Mouse (Mus musculus): ENCODE data around the gene Mdfi. TPM values are rescaled to one million over a fixed set of nuclear protein-coding genes. Genes with fewer than 3 reads are reported as not detected.

Gene Mdfi
- polyA plus RNA-seq, 1 experiment = 36.2 TPM

GRCm38 (mm10) chr17:47802806-47803205, 31.7 kb downstream of the Mdfi start:
- DNase-seq (ENCODE audit: low spot score) = no peak

GRCm38 (mm10) chr17:47797383-47797782, 37.1 kb downstream of the Mdfi start:
- no peak for DNase-seq (ENCODE audit: low spot score)

- no peak for DNase-seq (ENCODE audit: low spot score)
These were observed 37.5 kb downstream of the Mdfi start for GRCm38 (mm10) chr17:47796968-47797367.

DNA sequence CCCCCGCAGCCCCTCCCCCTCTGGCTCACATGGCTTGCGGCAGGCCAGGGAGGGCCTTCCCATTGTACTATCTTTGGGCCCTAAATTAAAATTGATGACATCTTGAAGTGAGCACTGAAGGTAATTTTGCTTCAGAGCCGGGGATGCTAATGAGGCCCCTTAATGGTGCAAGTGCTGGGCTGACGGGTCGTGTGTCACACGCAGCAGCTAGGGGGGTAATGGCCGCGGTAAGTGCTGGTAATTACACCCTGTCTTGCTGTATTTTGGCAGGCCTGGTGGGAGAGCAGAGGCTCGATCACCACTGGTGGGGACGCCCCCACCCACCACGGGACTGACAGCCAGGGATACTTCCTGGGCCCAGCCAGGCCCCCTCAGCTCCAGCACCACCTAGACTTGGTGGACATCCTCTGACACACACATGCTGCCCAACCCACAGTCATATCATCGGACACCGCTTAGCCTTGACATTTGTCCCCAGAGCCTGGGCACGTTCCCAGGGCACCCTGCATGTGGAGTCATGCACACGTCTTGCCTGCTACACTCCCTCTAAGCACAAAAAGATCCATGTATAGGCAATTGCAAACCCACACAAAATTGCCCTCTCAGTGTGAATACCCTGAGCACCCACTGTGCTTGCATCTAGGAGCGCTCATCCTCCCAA, 38.2 kb downstream of the Mdfi start:
- no peak for DNase-seq (ENCODE audit: low spot score)

GRCm38 (mm10) chr17:47795446-47795845, 39.0 kb downstream of the Mdfi start:
- no peak for DNase-seq (ENCODE audit: low spot score)

- peak; percentile 76 for DNase-seq (ENCODE audit: low spot score)
These were observed 41.1 kb downstream of the Mdfi start for GRCm38 (mm10) chr17:47793377-47793776.

- DNase-seq (ENCODE audit: low spot score) = peak; percentile 52
These were observed 42.2 kb downstream of the Mdfi start for GRCm38 (mm10) chr17:47792098-47792863.

- DNase-seq (ENCODE audit: low spot score) = no peak
These were observed 45.5 kb downstream of the Mdfi start for GRCm38 (mm10) chr17:47788996-47789395.

GRCm38 (mm10) chr17:47788306-47788705, 46.2 kb downstream of the Mdfi start:
- DNase-seq (ENCODE audit: low spot score) = no peak

- no peak for DNase-seq (ENCODE audit: low spot score)
These were observed 46.9 kb downstream of the Mdfi start for GRCm38 (mm10) chr17:47787632-47788031.

- DNase-seq (ENCODE audit: low spot score) = no peak
These were observed 50.1 kb downstream of the Mdfi start for GRCm38 (mm10) chr17:47784411-47784810.

DNA sequence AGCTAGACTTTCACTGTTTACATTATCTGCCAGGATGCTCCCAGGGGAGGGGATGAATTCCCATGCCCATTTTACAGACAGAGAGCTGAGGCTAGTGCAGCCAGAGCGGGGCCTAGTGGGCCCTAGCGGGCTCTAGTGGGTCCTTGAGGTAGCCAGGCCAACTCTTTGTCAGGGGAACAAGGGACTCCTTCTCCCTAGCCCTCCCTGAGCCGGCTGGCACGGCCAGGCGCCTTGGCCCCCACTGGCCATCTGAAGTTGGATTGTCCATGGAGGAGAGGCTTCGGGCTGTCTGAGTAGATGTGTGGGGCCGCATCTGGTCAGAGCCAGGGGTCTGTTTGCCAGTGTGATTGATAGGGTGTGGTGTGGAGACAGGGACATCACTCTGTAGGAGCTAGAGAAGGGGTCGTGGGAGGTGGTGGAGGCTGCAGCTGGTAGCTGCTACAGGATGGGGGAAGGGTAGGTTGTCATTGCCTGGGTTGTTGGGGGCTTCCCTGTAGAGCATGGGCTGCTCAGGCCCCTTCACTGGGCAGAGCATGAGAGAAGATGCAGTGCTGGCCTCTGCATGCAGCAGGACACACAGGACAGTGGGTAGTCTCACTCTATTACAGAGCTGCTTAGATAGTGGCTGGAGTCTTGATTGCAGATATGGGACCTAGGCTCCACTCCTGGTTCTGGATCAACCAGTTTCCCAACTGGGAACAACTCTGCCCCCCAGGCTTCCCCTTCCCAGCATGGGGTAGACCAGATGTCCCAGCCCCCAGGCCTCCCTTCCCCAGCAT, 50.9 kb downstream of the Mdfi start:
- no peak for DNase-seq (ENCODE audit: low spot score)

DNA sequence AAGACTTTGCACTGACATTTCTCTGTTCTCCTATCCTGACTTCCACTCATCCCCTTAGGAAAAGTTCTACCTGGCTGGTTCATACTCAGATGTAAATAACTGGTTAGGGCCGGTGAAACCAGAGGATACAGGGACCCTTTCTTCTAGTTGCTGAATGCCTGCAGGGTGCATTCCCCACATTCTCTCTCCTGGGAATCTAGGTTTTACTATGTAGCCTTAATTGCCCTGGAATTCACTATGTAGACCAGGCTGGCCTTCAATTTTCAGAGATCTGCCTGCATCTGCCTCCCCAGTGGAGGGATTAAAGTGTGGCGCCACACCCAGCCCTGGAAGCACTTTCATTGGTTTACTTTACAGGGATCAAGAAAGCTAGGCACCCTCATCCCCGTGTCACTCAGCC, 52.0 kb downstream of the Mdfi start:
- DNase-seq (ENCODE audit: low spot score) = no peak

- DNase-seq (ENCODE audit: low spot score) = no peak
These were observed 54.0 kb downstream of the Mdfi start for GRCm38 (mm10) chr17:47780470-47780869.

GRCm38 (mm10) chr17:47777141-47777540, 57.4 kb downstream of the Mdfi start:
- no peak for DNase-seq (ENCODE audit: low spot score)

DNA sequence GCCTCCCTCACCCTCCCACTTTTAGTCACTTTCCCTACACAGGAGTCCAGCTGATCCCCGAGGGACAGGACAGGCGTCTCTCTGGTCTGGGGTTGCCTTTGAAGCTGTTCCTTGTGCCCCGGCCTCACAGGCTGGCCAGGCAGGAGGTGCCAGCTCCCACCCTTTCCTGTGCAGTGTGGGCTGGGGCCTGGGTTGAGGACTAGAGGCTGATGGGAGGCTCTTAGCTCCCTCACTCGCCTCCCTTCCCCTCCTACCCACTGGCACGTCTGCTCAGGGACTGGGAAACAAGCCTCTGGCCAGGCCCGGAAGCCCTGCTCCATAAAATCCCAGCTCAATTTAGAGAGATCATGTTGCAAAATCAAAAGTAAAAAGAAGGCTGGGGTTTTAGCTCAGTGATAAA, 60.9 kb downstream of the Mdfi start:
- DNase-seq (ENCODE audit: low spot score) = no peak

DNA sequence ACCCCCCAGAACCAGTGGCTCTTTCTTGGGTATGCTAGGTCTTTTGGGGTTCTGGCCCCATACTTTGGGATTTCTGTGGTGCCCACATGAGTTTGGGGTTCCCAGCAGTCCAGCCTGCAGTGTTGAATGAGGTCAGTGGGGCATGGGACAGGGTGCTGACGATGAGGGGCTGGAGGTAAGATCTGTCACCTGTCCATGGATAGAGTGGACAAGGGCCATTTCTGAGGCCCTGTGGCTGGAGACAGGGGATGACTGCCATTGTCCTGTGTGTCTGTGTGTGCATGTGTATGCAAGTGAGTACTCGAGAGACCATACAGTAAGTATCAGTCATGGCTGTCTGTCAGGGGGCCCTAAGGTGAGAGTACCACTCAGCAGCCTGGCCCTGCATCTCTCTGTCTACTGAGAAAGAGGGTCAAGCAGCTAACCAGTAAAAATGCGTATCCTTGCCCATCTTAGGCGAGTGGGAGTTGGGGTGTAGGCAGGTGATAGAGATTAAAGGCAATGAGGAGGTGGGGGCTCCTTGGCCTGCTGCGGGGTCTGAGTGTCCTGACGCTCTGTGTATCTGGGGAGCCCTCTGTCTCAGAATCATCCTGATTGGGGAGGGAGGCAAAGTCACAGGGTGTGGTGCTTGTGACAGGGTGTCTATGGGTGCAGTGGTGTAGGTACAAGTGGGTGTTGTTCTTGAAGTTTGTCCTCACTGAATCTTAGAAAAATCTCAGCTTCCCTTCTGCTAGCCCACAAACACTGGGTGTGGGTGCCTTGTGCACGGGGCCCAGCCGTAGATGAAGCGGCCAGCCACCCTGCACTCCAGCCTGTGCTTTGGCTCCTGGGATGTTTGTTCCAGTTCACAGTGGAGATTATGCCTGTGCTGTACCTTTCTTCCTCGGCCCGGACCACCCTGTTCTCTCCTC, 64.8 kb downstream of the Mdfi start:
- DNase-seq (ENCODE audit: low spot score) = no peak

DNA sequence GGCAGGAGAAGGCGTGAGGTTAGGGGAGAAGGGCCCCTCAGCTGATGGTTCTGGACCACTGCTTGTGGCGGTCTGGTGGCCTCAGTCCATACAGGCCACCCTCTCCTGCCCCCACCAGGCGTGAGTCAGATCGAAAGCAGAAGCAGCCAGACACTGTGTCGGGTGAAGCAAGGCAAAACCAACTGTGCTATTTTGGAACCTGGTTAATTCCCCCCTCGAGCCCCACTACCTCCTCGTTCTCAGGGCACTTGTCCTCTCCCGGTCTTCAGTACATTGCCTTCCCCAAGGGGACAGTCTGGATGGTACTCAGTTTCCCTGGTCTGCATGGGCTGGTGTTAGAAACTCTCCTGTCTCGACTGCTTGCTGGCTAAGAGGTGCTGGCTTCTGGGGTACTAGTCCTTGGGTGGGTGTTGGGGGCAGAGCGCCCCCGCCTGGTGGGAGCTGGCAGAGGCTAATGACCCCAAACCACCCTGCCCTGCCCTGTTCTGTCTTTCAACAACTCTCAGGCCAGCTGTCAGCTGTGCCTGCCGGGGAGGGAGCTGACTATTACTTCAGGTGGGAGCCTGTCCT, 65.7 kb downstream of the Mdfi start:
- DNase-seq (ENCODE audit: low spot score) = no peak

GRCm38 (mm10) chr17:47767456-47768141, 66.9 kb downstream of the Mdfi start:
- DNase-seq (ENCODE audit: low spot score) = no peak

- DNase-seq (ENCODE audit: low spot score) = no peak
These were observed 67.4 kb downstream of the Mdfi start for GRCm38 (mm10) chr17:47767081-47767455.

All from urinary bladder, adult 2 months (tissue).